Mouse (Mus musculus) testis, adult 2 months (tissue): ENCODE results near the gene Nans.

ENCODE experiments used
- CTCF ChIP-seq: fragments of 200-500 bp; IDR thresholded peaks from 2 replicates; pipeline ENCODE4 v1.5.1; 2012; ENCODE audit warnings: low read depth, mild to moderate bottlenecking, inconsistent platforms, low read length, moderate library complexity; ENCODE audit not compliant: control insufficient read depth, insufficient read depth, insufficient replicate concordance
- POLR2A ChIP-seq: fragments of 200-500 bp; IDR thresholded peaks from 2 replicates; pipeline ENCODE4 v1.6.1; 2012; ENCODE audit warnings: low read depth, mild to moderate bottlenecking, inconsistent platforms, low read length, moderate library complexity; ENCODE audit not compliant: control insufficient read depth

- TF ChIP-seq CTCF (no peak), POLR2A (no peak)
Measured at GRCm38 (mm10) chr4:46526226-46526625, 37.2 kb downstream of the Nans start.
